Mouse (Mus musculus): Measurements from ENCODE around the gene Hdac2.

DNA sequence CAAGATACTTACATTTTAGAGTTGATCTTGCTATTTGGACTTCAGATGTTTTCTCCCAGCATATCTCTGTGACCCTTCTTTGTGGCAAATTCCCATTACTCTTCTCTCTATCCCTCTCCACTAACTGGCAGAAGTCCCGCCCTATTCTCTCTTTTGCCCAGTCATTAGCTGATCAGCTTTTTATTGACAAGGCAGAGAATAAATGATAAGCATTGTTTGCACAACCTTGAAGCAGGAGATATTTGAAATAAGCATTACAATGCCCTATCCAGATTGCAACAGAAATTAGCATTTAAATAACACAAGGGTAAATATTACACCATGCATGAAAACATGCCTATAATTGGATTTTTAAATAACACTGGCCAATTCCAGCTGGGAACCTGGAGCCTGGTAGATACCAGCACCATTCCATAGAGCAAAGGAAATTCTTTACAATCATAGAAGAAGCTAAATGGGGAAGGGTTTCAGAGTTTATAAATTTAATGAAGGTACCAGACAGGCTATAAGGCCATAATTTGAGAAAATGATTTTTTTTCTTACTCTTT, 14.7 kb upstream of the Hdac2 start:
- no peak for TF ChIP-seq CTCF (conservative IDR thresholded peaks at IDR 0.05; ENCODE audit: insufficient read depth, insufficient read length, low read depth, low read length)
- TF ChIP-seq POLR2A (IDR thresholded peaks at IDR 0.05; ENCODE audit: low read depth, low read length) = no peak

Data from kidney, adult 2 months (tissue).